Mouse (Mus musculus) stomach, embryonic 14.5 days (tissue): ENCODE data around the gene Msln. TPM values are rescaled to one million over a fixed set of nuclear protein-coding genes. Genes with fewer than 3 reads are reported as not detected.

Source experiments
- ATAC-seq: fragments of 200-750 bp; cut with Nextera tagmentation; 2 replicates; pipeline ENCODE4 v1.8.0; 2017; ENCODE audit warnings: low read depth, moderate TSS enrichment; ENCODE audit not compliant: insufficient number of reproducible peaks, insufficient read depth, low FRiP score
- H3K27ac ChIP-seq: fragments of 300-500 bp; sonication (generic); 2 replicates; pipeline ENCODE4 v1.5.1; 2014; ENCODE audit warnings: mild to moderate bottlenecking, low read length, moderate library complexity, mixed read lengths
- H3K27me3 ChIP-seq: fragments of 300-500 bp; sonication (generic); 2 replicates; pipeline ENCODE4 v1.6.1; 2014; ENCODE audit warnings: low read length, control low read depth, mixed read lengths; ENCODE audit not compliant: control insufficient read depth, insufficient read depth
- H3K36me3 ChIP-seq: fragments of 300-500 bp; sonication (generic); 2 replicates; pipeline ENCODE4 v1.6.1; 2014; ENCODE audit warnings: mild to moderate bottlenecking, control low read depth, low read length, moderate library complexity, mixed read lengths; ENCODE audit not compliant: control insufficient read depth, insufficient read depth
- H3K4me1 ChIP-seq: fragments of 300-500 bp; sonication (generic); 2 replicates; pipeline ENCODE4 v1.6.1; 2014; ENCODE audit warnings: low read length, control low read depth, mixed read lengths; ENCODE audit not compliant: control insufficient read depth, insufficient read depth
- H3K4me2 ChIP-seq: fragments of 300-500 bp; sonication (generic); replicated peaks from 2 replicates; pipeline ENCODE4 v1.6.1; 2014; ENCODE audit warnings: low read depth, low read length, control low read depth
- H3K4me3 ChIP-seq: fragments of 300-500 bp; sonication (generic); 2 replicates; pipeline ENCODE4 v1.5.1; 2014; ENCODE audit warnings: low read depth, low read length, control low read depth
- H3K9ac ChIP-seq: fragments of 300-500 bp; sonication (generic); replicated peaks from 2 replicates; pipeline ENCODE4 v1.6.1; 2014; ENCODE audit warnings: low read depth, mild to moderate bottlenecking, control low read depth, low read length, moderate library complexity, mixed read lengths
- H3K9me3 ChIP-seq: fragments of 300-500 bp; sonication (generic); 2 replicates; pipeline ENCODE4 v1.6.1; 2016; ENCODE audit warnings: low read depth, low read length, control low read depth; ENCODE audit not compliant: control insufficient read depth
- WGBS: fragments of 180-500 bp; shearing (Covaris S2); extraction: QIAGEN DNeasy Blood & Tissue Kit; methylation state at CpG from one replicate; pipeline ENCODE4 v1.1.7; 2014; 5-methylcytosine and 5-hydroxymethylcytosine counted together
- polyA plus RNA-seq: library from polyadenylated mRNA; unstranded; fragments of >200 nt; fragmentation: Nextera tagmentation; extraction: Ambion mirVana; gene quantifications from 2 replicates; pipeline ENCODE4 v1.2.1, GENCODE M21; 2014

Gene Msln
- 29.5 and 36.0 TPM in 2 replicates for polyA plus RNA-seq

GRCm38 (mm10) chr17:25754241-25754640, at the start of gene Msln:
Gene Msln, minus strand, starts transcription at chr17:25754378.
- 0 out of 2 replicates have a peak within 1 kb of the TSS, but pooled peaks have one; percentile 10 for H3K4me2 ChIP-seq
- H3K9ac ChIP-seq, result no peak within 1 kb of the TSS
- no peaks in the 10 kb centered on the region for H3K27me3 ChIP-seq
- ATAC-seq, result peak; percentile 50; the same call in 1 of the 2 replicates
- H3K9me3 ChIP-seq, result no peaks in the 10 kb centered on the region
- 71% methylated on average over 9 of the region's 9 CpGs for WGBS
- no peaks in the 10 kb centered on the region for H3K36me3 ChIP-seq
- H3K27ac ChIP-seq, result no peak within 1 kb of the TSS
- no peak within 1 kb of the TSS for H3K4me3 ChIP-seq
- peaks cover 21% of the 10 kb centered on the region for H3K4me1 ChIP-seq

GRCm38 (mm10) chr17:25802825-25803517, 48.8 kb upstream of the Msln start:
- Histone ChIP-seq H3K4me3 (no peak overlapping the region), H3K36me3 (no peaks in the 10 kb centered on the region), H3K27ac (no peak overlapping the region), H3K4me2 (no peak overlapping the region), H3K9ac (no peak overlapping the region), H3K9me3 (no peaks in the 10 kb centered on the region), H3K4me1 (no peaks in the 10 kb centered on the region), H3K27me3 (no peaks in the 10 kb centered on the region; the same call in 1 of the 2 replicates)
- ATAC-seq, result peak; percentile 50; the same call in 1 of the 2 replicates
- 10% methylated on average over 10 of the region's 10 CpGs for WGBS

GRCm38 (mm10) chr17:25801029-25801428, 46.9 kb upstream of the Msln start:
- no peak overlapping the region for H3K4me3 ChIP-seq
- H3K27me3 ChIP-seq, result no peaks in the 10 kb centered on the region
- 7% methylated on average over 6 of the region's 6 CpGs for WGBS
- ATAC-seq, result no peak
- no peak overlapping the region for H3K27ac ChIP-seq
- no peak overlapping the region for H3K4me2 ChIP-seq
- no peaks in the 10 kb centered on the region for H3K36me3 ChIP-seq
- no peak overlapping the region for H3K9ac ChIP-seq
- peaks cover 6% of the 10 kb centered on the region; the same call in 1 of the 2 replicates for H3K4me1 ChIP-seq
- no peaks in the 10 kb centered on the region for H3K9me3 ChIP-seq

GRCm38 (mm10) chr17:25796951-25797369, 42.8 kb upstream of the Msln start, which contains the start of gene Metrn:
Gene Metrn, minus strand, starts transcription at chr17:25797136.
- Histone ChIP-seq H3K9me3 (no peaks in the 10 kb centered on the region), H3K36me3 (no peaks in the 10 kb centered on the region), H3K4me2 (peak within 1 kb of the TSS; percentile 93), H3K4me1 (peaks cover 27% of the 10 kb centered on the region), H3K27ac (no peak within 1 kb of the TSS; the same call in 1 of the 2 replicates), H3K27me3 (no peaks in the 10 kb centered on the region), H3K9ac (peak within 1 kb of the TSS; percentile 61), H3K4me3 (peak within 1 kb of the TSS; percentile 79)
- ATAC-seq, result peak; percentile 75; the same call in 1 of the 2 replicates
- WGBS, result under 1% methylated on average over 35 of the region's 35 CpGs

GRCm38 (mm10) chr17:25796211-25796771, 42.1 kb upstream of the Msln start:
- H3K9ac ChIP-seq, result peak overlapping the region; percentile 61
- ATAC-seq, result peak; percentile 1; the same call in 1 of the 2 replicates
- no peaks in the 10 kb centered on the region for H3K9me3 ChIP-seq
- no peaks in the 10 kb centered on the region for H3K27me3 ChIP-seq
- H3K4me1 ChIP-seq, result peaks cover 29% of the 10 kb centered on the region
- peak overlapping the region; percentile 93 for H3K4me2 ChIP-seq
- no peak overlapping the region; the same call in 1 of the 2 replicates for H3K27ac ChIP-seq
- WGBS, result 2% methylated on average over 37 of the region's 37 CpGs
- H3K4me3 ChIP-seq, result peak overlapping the region; percentile 79
- no peaks in the 10 kb centered on the region for H3K36me3 ChIP-seq

- peak within 1 kb of the TSS; percentile 79 for H3K4me3 ChIP-seq
- WGBS, result 25% methylated on average over 6 of the region's 6 CpGs
- no peaks in the 10 kb centered on the region for H3K27me3 ChIP-seq
- H3K9me3 ChIP-seq, result no peaks in the 10 kb centered on the region
- peaks cover 36% of the 10 kb centered on the region for H3K4me1 ChIP-seq
- H3K36me3 ChIP-seq, result no peaks in the 10 kb centered on the region; the same call in 1 of the 2 replicates
- no peak for ATAC-seq
- H3K4me2 ChIP-seq, result peak within 1 kb of the TSS; percentile 93
- no peak within 1 kb of the TSS; the same call in 1 of the 2 replicates for H3K27ac ChIP-seq
- peak within 1 kb of the TSS; percentile 61 for H3K9ac ChIP-seq
Observed at GRCm38 (mm10) chr17:25795609-25796092, 41.5 kb upstream of the Msln start, which contains the start of gene AC134908.4. Gene AC134908.4, minus strand, starts transcription at chr17:25795659.

- Histone ChIP-seq H3K4me3 (peak overlapping the region; percentile 79; the same call in 1 of the 2 replicates), H3K9me3 (no peaks in the 10 kb centered on the region), H3K27me3 (no peaks in the 10 kb centered on the region), H3K4me2 (peak overlapping the region; percentile 93), H3K4me1 (peaks cover 38% of the 10 kb centered on the region), H3K9ac (0 out of 2 replicates have a peak overlapping the region, but pooled peaks have one; percentile 6), H3K27ac (no peak overlapping the region), H3K36me3 (no peaks in the 10 kb centered on the region; the same call in 1 of the 2 replicates)
- no peak for ATAC-seq
- 81% methylated on average over 17 of the region's 17 CpGs for WGBS
Observed at GRCm38 (mm10) chr17:25794998-25795397, 40.8 kb upstream of the Msln start.

- peaks cover 38% of the 10 kb centered on the region for H3K4me1 ChIP-seq
- 80% methylated on average over 13 of the region's 13 CpGs for WGBS
- H3K27me3 ChIP-seq, result no peaks in the 10 kb centered on the region
- H3K4me2 ChIP-seq, result 0 out of 2 replicates have a peak overlapping the region, but pooled peaks have one; percentile 7
- H3K9ac ChIP-seq, result no peak overlapping the region
- no peaks in the 10 kb centered on the region for H3K9me3 ChIP-seq
- no peak overlapping the region for H3K4me3 ChIP-seq
- peaks cover 7% of the 10 kb centered on the region for H3K36me3 ChIP-seq
- no peak for ATAC-seq
- H3K27ac ChIP-seq, result peak overlapping the region; percentile 98; the same call in 1 of the 2 replicates
Observed at GRCm38 (mm10) chr17:25794197-25794596, 40.0 kb upstream of the Msln start.
